Mouse (Mus musculus): ENCODE results near the gene Emg1.
"Not testable (repeated sequence)": the region's sequence is repeated elsewhere in the genome, so short reads cannot be mapped to it uniquely, and the experiment has no call there.

The Emg1 gene

GRCm38 (mm10) chr6:124682291-124682690, 29.7 kb downstream of the Emg1 start:
- not testable (repeated sequence) for DNase-seq (ENCODE audit: low spot score)

GRCm38 (mm10) chr6:124679486-124679885, 32.5 kb downstream of the Emg1 start:
- DNase-seq (ENCODE audit: low spot score) = no peak

- no peak for DNase-seq (ENCODE audit: low spot score)
Observed at GRCm38 (mm10) chr6:124678769-124679168, 33.2 kb downstream of the Emg1 start.

GRCm38 (mm10) chr6:124676171-124676570, 35.8 kb downstream of the Emg1 start:
- DNase-seq (ENCODE audit: low spot score) = no peak

- DNase-seq (ENCODE audit: low spot score) = no peak
Observed at GRCm38 (mm10) chr6:124674591-124674990, 37.4 kb downstream of the Emg1 start.

- DNase-seq (ENCODE audit: low spot score) = no peak
Observed at GRCm38 (mm10) chr6:124673619-124674018, 38.4 kb downstream of the Emg1 start.

- no peak for DNase-seq (ENCODE audit: low spot score)
Observed at GRCm38 (mm10) chr6:124672100-124672499, 39.9 kb downstream of the Emg1 start.

- DNase-seq (ENCODE audit: low spot score) = no peak
Observed at GRCm38 (mm10) chr6:124670281-124670900, 41.6 kb downstream of the Emg1 start.

- DNase-seq (ENCODE audit: low spot score) = no peak
Observed at GRCm38 (mm10) chr6:124669234-124669859, 42.6 kb downstream of the Emg1 start.

GRCm38 (mm10) chr6:124665011-124665410, 47.0 kb downstream of the Emg1 start:
- no peak for DNase-seq (ENCODE audit: low spot score)

GRCm38 (mm10) chr6:124664256-124664655, 47.7 kb downstream of the Emg1 start:
- DNase-seq (ENCODE audit: low spot score) = no peak

- DNase-seq (ENCODE audit: low spot score) = no peak
Observed at GRCm38 (mm10) chr6:124663424-124663795, 48.6 kb downstream of the Emg1 start.

- peak; percentile 99 for DNase-seq (ENCODE audit: low spot score)
Observed at GRCm38 (mm10) chr6:124662477-124663423, 49.2 kb downstream of the Emg1 start, which contains the start of gene Lpcat3. Gene Lpcat3 (plus strand): TSS chr6:124663027.

- no peak for DNase-seq (ENCODE audit: low spot score)
Observed at GRCm38 (mm10) chr6:124661995-124662394, 50.0 kb downstream of the Emg1 start.

GRCm38 (mm10) chr6:124661156-124661806, 50.7 kb downstream of the Emg1 start:
- no peak for DNase-seq (ENCODE audit: low spot score)

GRCm38 (mm10) chr6:124658067-124658466, 53.9 kb downstream of the Emg1 start:
- DNase-seq (ENCODE audit: low spot score) = no peak

GRCm38 (mm10) chr6:124655893-124656292, 56.1 kb downstream of the Emg1 start:
- DNase-seq (ENCODE audit: low spot score) = no peak
